Mouse (Mus musculus) kidney, adult 11 months (tissue): Measurements from ENCODE around the gene Tcf7l1.

Experiments used
- DNase-seq: peaks from one replicate; pipeline ENCODE4 v3.0.0; 2022

Tcf7l1 gene

DNA sequence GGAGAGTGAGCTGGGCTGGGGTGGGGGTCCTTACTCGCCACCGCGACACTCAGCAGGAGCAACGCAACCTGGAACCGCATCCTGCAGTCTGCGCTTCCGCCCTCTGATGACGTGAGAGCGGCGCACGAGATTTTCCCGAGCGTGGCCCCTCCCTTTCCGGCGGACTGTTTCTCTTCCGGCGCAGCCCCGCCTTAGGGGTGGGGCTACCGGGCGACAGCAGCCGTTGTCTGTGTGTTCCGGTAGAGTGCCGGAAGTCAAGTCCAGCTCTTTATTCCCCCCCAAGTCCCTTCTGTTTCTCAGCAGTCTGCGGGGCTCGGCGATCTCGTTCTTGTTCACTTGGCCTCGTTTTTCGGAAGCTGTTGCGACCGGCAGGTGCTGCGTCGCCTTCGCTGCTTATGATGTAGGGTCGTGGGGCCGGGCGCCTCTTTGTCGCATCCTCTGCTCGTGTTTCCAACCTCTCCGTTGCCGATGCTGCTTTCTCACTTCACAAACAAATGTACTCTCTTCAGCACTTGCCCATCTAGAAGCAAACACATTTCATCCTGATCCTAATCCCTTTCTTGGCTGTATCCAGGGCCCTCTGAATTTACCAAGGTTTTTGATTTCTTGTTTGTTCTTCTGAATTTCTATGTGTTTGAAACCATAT, 172.3 kb downstream of the Tcf7l1 start, which contains the start of gene Tgoln1:
Gene Tgoln1, minus strand, starts transcription at position 358 of the 646 bp plus-strand sequence.
- peak; percentile 91 for DNase-seq

- no peak for DNase-seq
Measured at GRCm38 (mm10) chr6:72615561-72616375, 173.3 kb downstream of the Tcf7l1 start.

GRCm38 (mm10) chr6:72615151-72615550, 173.9 kb downstream of the Tcf7l1 start:
- DNase-seq, result no peak

- DNase-seq, result no peak
Measured at GRCm38 (mm10) chr6:72610261-72610660, 178.8 kb downstream of the Tcf7l1 start.

GRCm38 (mm10) chr6:72608662-72609184, 180.3 kb downstream of the Tcf7l1 start:
- DNase-seq, result no peak

GRCm38 (mm10) chr6:72607676-72608075, 181.4 kb downstream of the Tcf7l1 start:
- peak; percentile 74 for DNase-seq

DNA sequence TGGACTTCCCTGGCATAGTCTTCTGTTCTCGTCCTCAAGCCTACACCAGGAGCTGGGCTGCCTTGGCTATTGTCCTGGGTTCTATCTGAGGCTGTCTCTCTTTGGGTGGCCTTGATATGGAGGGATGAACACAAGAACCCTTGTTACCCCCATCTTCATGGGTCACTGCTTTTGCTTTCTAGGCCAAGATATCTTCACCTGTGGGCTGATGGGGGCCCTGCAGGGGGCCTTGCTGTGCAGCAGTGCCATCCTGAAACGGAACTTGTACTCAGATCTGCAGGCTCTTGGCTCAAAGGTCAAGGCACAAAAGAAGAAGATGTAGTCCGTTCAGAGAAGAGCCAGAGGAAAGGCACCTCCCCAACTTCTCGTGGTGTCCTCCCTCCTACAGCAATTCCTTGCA, 182.0 kb downstream of the Tcf7l1 start:
- DNase-seq, result peak; percentile 76

DNA sequence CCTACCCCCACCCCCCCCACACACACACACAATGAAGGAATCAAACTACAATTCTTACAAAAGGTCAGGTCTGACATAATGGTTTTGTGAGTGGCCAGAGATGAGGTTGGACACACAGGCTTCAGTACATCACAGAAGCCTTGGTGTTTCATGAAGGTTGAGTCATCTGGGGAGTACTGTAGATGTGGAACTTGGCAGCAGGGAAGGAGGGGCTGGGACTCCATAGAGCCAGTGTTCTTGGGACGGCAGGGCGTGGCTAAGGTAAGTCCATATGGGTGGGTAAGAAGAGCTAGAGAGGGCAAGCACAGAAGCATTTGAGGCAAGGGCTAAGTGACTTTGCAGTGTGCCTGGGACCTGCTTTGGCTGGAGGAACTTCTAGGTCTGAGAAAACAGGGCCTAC, 185.0 kb downstream of the Tcf7l1 start:
- no peak for DNase-seq

DNA sequence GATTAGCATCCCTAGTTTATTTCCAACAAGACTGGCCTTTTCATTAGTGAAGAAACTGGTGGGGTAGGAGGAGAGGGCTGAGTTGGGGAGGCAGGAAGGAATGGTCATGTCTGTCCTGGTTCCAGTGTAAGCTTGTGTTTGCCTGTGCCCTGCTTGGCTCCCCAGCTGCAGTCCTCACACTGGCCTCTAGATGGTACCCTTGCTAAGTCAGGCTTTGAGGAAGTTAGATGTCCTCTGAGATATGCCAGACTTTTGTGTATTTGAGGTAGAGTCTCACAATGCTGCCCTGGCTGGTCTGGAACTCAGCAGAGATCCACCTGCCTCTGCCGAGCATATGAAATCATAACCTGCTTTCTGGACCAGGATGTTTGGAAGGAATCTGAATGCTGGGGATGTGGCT, 187.3 kb downstream of the Tcf7l1 start:
- peak; percentile 86 for DNase-seq

DNA sequence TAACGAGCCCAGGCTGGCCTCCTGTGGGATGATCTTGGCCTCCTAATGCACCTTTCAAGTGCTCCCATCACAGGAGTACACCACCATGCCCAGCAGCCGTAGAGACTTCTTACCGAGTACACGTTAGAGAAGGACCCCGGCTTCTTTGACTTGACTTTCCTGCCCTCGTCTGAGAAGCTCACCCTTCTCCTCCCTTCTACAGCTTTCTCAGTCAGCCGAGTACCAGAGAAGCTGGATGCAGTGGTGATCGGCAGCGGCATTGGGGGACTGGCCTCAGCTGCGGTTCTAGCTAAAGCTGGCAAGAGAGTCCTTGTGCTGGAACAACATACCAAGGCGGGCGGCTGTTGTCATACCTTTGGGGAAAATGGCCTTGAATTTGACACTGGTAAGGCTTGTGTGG, 188.3 kb downstream of the Tcf7l1 start:
- DNase-seq, result no peak

DNA sequence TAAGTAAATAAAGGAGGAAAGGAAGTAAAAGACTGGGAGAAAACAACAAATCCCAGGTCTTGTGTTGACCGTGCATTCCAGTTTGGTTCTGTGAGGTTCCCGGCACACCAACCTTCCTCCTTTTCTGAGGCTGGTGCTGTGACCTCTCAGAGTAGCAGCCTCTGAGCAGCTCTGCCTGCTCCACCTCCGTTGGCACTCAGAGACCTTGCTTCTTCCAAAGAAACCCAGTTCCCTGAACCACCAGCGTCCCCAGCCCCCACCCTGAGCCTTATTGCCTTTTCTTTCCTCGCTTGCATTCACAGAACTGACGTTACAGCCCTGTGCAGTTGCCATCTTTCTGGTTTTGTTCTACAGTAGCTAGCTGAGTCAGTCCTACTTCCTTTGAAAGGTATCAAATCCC, 188.8 kb downstream of the Tcf7l1 start:
- no peak for DNase-seq

DNA sequence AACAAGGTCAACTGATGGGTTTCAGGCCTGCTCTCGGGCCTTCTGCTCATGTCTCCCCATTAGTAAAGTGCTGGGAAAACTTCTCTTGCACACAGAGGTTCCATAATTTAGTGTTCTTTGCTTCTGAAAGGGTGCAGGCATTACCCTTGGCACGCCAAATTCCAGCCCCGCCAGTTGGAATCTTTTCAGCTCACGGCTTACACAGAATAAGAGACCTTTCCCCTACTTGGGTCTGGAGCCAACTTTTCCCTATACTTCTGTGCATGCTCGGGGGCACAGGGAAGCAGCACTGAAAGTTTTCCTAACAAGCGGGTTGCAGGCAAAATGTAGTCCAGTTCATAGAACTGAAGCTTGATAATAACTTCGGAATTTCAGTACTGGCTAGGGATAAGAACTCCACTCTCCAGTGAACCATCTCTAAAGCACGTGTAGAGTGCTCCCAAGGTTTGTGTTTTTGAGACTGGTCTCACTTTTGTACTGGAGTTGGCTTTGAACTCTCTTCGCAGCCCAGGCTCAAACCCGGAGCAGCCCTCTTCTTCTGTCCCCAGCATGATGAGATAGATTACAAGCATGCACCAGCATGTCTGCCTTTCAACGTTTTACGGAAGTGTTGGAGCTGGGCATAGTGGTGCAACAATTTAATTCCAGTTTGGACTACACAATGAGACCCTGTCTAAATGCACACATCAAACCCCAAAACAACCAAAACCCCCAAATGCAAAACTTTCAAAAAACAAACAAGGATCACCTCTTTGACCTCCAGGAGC, 190.1 kb downstream of the Tcf7l1 start:
- DNase-seq, result peak; percentile 73

DNA sequence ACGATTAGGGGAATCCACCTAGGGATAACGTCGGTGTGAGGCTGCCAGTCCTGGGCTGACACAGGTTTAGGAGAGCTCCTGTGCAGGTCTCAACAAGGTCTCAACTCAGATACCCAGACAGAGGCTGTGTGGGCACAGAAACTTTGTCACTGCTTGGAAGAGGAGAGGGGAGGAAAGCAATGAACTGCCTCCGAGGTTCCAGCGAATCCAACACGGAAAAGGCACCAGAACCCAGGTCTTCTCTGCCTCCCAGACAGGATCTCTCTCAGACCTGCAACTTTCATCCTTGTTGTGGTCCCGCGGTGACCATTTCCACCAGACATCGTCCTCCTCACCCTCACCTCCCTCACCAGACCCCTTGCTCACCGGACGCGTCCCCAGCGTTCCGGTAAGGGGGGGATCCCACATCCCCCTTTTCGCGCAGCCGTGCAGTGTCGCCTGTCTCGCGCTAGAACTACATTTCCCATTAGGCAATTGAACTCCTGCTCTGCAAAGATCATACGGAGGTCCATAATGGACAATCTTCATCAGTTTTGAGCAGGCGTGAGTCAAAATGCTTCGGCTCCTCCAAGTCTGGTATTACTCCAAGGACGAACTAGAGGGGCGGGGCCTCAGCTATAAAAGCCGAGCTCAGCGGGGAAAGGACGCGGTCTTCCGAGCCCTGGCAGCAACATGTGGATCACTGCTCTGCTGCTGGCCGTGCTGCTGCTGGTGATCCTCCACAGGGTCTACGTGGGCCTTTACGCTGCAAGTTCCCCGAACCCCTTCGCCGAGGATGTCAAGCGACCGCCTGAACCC, 190.9 kb downstream of the Tcf7l1 start, which contains the start of the genes Elmod3 and Retsat:
Gene Elmod3, minus strand, starts transcription at position 458 of the 798 bp plus-strand sequence.
Gene Retsat, plus strand, starts transcription at position 520 of the 798 bp plus-strand sequence.
- DNase-seq, result peak; percentile 96

DNA sequence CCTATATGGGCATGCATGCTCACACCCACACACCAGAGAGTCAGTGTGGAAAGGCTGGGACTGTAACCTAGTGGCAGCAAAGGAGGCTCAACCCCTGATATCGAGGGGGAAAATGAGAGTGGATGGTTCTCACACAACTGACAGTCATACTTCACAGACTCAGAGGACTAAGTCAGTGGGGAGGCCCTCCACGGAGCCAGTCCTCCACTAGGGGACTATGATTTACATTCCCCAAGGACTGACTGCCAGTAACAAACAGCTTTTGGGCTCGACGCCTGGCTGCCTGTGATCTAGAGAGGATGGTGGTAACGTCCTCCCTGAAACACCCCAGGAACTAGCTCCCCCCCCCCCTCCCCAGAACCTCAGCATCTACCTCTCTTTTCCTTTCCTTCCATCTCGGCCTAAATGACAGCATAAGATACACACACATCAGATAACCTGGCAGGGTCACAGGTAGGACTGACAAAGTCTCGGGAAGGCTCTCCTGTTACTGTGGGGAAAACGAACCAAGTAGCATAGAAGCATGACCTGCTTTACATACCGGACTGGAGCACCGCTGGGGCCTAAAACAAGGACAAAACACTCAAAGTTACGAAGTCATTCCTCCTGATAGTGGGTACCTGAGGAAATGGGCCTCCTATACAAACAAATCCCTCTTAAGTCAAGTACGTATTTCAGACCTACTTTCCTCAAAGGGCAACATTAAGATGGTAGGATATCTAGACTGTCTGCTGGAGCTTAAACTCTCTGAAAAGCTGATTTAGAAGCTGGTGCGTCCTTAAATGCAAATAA, 191.8 kb downstream of the Tcf7l1 start:
- no peak for DNase-seq

GRCm38 (mm10) chr6:72593914-72594313, 195.1 kb downstream of the Tcf7l1 start:
- no peak for DNase-seq

- DNase-seq, result no peak
Measured at GRCm38 (mm10) chr6:72593011-72593803, 195.8 kb downstream of the Tcf7l1 start.

GRCm38 (mm10) chr6:72590111-72590510, 198.9 kb downstream of the Tcf7l1 start:
- DNase-seq, result no peak

DNA sequence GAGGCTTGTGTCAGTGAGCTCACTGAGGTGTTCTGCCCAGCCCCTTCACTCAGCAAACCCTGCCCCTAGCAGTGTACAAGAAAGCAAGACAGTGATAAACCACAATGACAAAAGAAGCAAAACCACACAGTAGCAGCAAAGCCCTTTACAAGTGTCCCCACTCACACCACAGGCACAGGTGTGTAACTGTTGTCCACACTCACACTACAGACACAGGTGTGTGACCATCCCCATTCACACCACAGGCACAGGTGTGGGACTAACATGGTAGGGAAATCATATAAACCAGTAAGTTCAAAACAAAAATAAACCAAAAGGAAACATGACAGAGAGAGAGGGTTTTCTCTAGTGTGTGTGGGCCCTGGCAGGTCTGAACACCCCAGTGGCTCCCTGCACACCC, 200.7 kb downstream of the Tcf7l1 start:
- DNase-seq, result no peak

GRCm38 (mm10) chr6:72586701-72587100, 202.4 kb downstream of the Tcf7l1 start:
- DNase-seq, result no peak

- DNase-seq, result peak; percentile 64
Measured at GRCm38 (mm10) chr6:72584154-72584553, 204.9 kb downstream of the Tcf7l1 start.
